Mouse (Mus musculus) gastrocnemius, postnatal 36 days (tissue): ENCODE measurements around the gene Mon2. TPM values are rescaled to one million over a fixed set of nuclear protein-coding genes. Genes with fewer than 3 reads are reported as not detected.

Experiments used
- DNase-seq, 2 experiments: peaks; one replicate each; pipeline ENCODE4 v3.0.0; 2022
- intact Hi-C: fragments of 180-260 bp; cut with DNase I; formaldehyde crosslinking; loops from one replicate; pipeline ENCODE4 v1.15.1; 2025
- long read RNA-seq, 2 experiments: library from polyadenylated mRNA; stranded (forward); transcript quantifications; one replicate each; pipeline ENCODE4 v2.0.0; 2021
- total RNA-seq, 2 experiments: library from RNA; stranded (reverse); gene quantifications; 2 replicates each; pipeline ENCODE4 v1.2.3; 2021

Mon2 gene
- total RNA-seq: 10 to 100 TPM; 29.9 to 38.9 TPM
- long read RNA-seq, experiment 1, partial matches to known transcripts: 1 of 4 reads
- long read RNA-seq, experiment 1, other reads (novel, unspliced or antisense): 3 of 4 reads
- long read RNA-seq, experiment 2, full-length matches to known transcripts: 2 of 7 reads
- long read RNA-seq, experiment 2, partial matches to known transcripts: 1 of 7 reads
- long read RNA-seq, experiment 2, other reads (novel, unspliced or antisense): 4 of 7 reads

DNA sequence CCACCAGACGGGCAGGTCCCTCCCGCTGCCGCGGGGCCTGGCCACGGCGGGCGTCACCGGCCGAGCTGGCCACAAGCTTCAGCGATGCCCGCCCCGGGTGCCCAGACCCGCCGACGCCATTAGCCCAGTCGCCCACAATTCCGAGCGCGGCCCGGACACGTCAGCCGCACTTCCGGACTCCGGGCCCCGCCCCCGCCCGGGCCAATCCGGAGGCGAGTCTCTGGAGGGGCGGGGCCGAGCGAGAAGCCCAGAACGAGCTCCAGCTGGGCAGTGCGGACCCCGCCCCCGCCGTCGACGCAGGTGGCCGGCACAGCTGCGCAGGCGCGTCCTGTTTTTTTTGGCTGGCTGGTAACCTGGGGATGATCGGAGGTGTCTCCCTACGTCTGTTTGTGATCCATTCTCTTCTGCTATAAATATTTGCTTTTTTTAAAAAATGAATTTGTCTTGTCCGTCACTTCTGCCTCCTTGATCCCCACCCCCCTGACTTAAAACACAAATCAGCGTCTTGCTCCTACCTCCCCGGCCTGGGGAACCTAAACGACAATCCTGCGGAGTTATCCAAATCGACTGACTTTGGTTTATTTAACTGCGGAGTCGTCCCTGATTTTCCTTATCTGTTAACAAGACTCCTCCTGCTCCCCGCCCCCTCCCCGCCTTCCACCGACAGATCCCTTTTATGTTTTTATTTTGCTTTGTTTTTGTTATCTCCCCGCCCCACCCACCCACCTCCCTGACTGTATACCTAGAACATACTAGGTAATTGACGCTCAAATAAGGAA is at the start of gene Mon2:
TSS of gene Mon2 (minus strand) at position 261 of the 779 bp plus-strand sequence.
- peak; percentile 92 to 96 for DNase-seq
- intact Hi-C loops: no loop called here

DNA sequence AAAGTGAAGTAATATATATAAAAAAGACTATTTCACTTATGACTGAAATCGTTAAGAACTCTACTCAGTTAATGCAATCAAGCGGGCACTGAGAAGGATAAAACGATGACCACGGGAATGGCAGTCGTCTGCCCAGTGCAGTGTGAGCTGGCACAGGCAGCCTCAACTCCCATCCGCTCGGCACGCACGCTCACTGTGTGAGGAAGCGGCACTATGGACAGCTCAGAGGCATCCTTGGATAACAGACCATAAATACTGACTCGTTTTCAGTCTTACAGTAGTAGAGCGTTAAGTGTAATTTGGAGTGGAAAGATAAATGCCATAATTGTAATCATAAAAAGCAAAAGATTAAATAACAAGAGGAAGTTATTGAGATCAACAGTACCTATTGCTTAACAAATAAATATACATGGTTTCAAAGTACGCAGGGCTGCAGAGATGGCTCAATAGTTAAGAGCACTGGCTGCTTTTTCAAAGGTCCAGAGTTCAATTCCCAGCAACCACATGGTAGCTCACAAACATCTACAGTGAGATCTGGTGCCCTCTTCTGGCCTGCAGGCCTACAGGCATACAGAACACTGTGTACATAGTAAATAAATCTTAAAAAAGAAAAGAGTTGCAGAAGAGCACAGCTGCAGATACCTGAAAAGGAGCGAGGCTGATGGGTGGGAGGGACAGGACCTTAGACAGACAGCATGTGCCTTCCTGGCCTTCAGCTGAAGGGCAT is 44.5 kb upstream of the Mon2 start:
- intact Hi-C loops: no loop called here

DNA sequence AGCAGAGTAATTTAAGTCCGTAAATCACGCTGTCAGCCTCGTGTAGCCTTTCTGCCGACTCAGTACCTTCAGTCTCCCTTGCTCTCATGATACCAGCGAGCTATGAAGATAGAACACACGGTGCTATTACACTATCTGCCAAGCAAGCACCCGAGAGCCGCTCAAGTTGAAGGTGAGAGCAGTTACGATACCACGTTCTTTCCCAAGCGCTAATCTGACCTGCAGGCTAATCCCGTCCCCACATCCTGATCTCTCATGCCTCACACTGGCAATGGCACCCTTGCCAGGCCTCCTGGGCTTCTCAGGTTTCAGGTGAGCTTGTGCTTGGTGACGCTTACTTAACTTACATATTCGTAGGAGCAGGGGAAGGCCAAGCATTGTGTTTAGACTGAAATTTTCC is 40.6 kb upstream of the Mon2 start:
- peak in 1 of 2 experiments; percentile 11 for DNase-seq

More for the DNA sequence above, 44.5 kb upstream of the Mon2 start:
- no peak for DNase-seq

DNA sequence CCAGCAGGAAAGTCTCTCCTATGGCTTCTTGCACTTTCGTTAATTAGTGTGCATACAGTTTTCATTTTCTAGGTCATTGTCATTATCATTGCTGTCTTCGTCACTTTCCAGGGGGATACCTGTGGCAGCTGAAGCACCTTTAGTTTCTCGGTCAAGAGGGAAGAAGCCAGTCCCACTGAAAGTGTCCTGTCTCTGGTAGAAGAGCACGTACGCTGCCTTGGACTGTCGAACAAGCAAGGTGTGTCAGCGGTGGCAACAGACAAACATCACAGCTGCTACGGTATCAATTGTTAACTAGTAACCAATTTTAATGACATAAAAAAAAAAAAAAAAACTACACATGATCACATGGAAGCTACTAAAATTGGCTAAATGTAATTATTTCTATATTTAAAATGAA is 37.2 kb upstream of the Mon2 start:
- intact Hi-C loops: no loop called here
- no peak for DNase-seq

More for the DNA sequence above, 40.6 kb upstream of the Mon2 start:
- intact Hi-C loops: no loop called here

DNA sequence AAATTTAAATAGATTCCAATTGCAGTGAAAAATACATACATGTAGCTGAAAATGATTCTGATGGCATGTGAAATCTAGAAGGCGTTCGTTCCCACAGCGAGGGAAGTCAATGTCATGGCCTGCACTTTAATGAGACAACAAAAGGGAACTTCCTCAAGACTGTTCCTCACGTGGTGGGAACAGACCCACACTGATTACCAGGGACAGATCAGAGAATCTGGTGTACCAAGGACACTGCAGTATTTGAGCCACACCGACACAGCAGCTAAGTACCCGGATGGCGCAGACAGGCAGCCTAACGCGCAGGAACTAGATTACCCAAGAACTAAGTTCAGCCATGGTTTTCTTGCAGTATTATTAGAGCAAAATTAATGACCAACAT is 36.5 kb upstream of the Mon2 start:
- DNase-seq: no peak
- intact Hi-C loops: no loop called here

DNA sequence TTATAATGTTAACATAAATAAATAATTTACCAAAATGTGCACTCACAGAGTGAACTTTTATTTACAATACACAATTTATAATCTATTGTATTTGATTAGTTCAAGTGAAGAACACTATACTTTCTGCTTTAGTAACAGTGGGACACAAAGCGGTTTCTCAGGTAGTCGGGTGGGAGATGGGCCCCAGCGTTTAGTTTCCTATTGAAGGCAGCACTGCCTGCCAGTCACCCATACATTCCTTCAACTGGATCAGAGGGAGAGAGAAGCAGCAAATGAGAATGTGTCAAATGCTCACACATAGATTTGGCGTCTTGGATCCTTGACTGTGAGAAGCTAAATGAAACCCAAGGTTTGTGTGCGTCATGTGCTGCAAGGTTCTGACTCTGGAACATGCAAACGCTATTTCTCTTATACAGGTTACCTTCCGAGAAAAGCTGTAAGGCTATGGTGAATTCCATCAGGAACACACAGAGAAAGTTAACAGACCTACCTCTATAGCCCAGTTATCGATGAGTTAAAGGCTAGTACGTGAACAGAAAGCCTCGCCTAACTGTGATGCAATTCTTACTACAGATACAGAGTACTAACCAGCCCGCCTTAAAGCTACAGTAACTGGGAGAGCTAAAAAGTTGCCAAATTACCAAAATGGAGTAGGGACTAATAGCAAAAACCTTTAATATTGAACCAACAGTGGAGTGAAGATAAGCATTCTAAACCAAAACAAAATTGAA is 35.9 kb upstream of the Mon2 start:
- intact Hi-C loops: no loop called here
- DNase-seq: no peak

DNA sequence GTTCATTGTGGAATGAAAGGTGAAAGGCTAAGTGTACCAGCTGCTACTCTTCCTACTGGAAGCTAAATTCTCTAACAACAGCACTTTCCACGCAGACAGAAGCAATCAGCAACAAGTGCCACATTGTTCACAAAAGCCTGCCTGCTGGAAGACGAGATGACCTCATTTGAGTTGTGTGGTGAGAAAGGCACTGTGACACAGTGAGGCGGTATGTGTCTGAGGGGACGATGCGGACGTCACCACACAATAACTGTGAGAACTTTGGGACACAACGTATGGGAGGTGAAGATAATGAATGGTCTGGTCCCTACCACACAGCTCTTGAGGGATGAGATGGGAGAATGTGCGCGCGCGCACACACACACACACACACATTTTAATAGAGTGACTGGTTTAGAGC is 34.2 kb upstream of the Mon2 start:
- DNase-seq: no peak
- intact Hi-C loops: no loop called here

DNA sequence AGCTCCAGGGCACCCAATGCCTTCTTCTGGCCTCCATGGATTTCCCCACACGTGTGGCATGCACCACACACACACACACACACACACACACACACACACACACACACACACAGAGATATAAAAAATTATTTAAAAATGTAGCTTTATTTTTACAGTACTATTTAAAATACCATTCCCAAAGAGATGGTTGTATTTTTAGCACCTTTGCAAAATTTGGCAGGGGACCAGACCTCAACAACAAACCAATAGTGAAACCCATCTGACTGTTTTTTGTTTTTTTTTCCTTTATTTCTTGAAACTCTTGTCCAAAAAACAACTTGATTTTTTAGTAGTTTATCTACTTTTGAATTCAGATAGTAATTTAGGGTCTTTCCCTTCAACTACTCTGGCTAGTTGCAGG is 32.2 kb upstream of the Mon2 start:
- intact Hi-C loops: loop anchor here (10.0 kb wide), 1 partner anchor 554 kb away; no protein-coding TSS in a partner anchor

DNA sequence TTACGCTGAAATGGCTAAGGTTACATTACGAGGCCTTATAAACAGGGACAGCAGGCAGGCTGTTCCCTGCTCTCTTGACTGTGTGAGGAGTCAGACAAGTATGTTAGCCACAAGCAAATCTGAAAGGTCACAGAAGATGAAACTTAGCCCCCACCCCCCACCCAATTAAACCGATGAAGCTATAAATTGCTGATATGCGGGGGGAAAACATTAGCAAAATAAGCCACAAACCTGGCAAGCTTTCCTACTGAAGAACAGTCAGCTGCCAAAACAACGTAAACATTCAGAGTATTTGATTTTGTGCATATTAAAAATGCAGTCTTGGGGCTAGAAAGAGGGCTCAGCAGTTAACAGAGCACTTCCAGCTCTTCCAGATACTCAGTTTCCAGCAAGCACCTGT is 31.8 kb upstream of the Mon2 start:
- intact Hi-C loops: loop anchor here (10.0 kb wide), 1 partner anchor 553 kb away; no protein-coding TSS in a partner anchor
- DNase-seq: no peak

More for the DNA sequence above, 32.2 kb upstream of the Mon2 start:
- DNase-seq: no peak

DNA sequence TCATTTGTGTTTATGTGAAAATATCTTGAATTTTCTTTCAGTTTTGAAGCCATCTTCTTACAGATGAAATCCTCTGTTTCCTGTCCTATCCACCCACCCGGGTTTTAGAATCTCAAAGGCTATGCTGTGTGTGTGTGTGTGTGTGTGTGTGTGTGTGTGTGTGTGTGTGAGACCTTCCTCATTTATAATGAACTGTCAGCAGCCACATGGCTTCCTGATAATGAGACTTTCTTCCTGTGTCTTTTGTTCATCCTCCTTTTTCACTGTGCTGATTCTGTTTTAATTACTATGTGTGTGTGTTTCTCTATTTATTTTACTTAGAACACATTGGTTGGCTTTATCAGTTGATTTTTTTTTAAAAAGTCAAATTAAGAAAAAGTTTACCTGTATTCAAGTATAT is 25.0 kb upstream of the Mon2 start:
- DNase-seq: no peak
- intact Hi-C loops: loop anchor here (10.0 kb wide), 1 partner anchor 547 kb away; no protein-coding TSS in a partner anchor

DNA sequence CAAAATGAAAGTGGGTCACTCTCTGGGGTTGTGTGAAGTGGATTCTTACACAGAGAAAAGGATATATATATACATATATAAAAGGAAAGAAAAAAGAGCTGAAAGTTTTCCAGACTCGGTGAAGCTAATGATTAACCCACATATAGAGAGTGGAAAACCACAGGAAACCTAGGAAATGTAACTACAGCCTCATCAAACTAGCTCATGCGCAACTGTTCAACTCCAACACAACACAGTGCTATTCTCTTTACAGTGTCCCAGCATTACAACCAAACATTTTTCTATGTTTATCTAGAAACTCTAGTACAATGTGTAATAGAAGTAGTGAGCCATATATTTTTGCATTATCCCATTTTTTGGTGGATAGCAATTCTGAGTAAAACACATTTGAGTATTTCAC is 24.3 kb upstream of the Mon2 start:
- no peak for DNase-seq
- intact Hi-C loops: loop anchor here (10.0 kb wide), 1 partner anchor 546 kb away; no protein-coding TSS in a partner anchor

DNA sequence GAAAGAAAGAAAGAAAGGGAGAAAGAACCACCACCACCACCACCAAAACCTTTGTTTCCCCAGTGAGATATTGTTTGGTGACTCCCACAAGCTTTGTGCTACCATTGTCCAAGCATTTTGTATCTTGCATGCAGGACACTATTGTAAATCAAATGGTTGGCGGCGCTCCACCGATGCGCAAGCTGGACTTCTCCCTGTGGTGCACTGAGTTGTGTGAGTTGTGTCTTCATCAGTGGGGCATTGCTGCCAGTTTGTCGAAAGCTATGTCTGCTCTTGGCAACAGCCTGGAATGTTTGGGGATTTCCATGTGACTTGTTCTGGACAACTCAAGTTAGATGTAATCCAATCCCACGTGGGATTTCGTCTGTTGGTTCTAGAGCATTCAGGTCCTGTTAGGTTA is 18.2 kb upstream of the Mon2 start:
- intact Hi-C loops: loop anchor here (5.0 kb wide), 2 partner anchors 62 to 287 kb away; no protein-coding TSS in a partner anchor
- DNase-seq: no peak

DNA sequence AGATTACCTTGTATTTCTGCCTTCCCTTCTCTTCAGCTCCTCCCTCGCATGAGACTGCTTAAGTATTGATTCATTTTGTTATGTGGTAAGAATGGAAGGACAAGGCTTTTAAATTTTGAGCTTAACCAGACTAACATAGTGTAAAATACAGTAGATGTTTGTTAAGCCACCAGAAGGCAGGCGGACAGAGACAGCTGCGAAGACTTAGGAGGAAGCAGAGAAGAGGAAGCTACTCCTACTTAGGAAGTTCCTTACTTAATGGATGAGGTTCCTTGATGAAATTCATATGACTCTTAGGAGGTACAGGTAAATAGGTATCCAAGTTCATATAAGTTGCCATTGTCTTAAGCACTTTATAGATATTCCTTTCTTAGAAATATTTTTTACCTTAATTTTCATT is 16.3 kb upstream of the Mon2 start:
- DNase-seq: no peak
- intact Hi-C loops: loop anchor here (5.0 kb wide), 2 partner anchors 60 to 285 kb away; no protein-coding TSS in a partner anchor

DNA sequence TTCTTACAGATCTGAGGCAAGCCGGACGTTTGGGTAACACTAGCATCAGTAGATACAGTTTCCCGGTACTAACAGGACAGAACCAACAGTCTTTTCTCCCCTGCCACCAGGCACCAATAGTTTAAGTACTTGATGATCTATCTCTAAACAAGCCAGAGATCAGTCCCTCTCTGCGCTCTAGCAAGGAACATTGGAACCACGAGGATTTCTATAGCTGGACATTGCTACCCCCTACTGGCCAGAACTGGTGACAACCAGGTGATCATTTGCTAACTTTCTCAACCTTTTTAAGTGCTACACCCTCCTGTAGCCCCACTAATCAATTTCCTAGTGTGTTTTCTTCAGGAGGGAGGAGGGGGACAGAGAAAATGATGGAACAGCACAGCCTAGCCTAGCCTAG is 15.4 kb upstream of the Mon2 start:
- intact Hi-C loops: loop anchor here (5.0 kb wide), 2 partner anchors 59 to 284 kb away; no protein-coding TSS in a partner anchor
- no peak for DNase-seq

DNA sequence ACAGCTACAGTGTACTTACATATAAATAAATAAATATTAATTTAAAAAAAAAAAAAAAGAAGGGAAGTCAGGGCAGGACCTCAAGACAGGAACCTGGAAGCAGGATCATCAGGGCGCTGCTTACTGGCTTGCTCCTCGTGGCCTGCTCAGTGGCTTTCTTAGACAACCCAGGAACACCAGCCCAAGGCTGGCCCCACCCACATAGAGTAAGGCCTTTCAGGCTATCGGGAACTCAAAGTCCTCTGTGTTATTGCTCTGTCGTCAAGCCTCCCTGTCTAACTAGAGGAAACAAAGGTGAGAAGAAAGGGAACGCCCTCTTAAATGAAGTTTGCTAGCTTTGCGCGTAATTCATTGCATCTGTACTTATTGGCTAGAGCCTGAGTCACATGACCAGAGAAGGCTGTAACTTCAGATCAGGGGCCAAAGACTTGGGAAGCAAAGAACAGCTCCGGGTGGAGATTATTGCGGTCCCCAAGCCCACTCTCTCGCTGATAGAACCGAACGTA is 13.2 kb upstream of the Mon2 start:
- intact Hi-C loops: no loop called here

DNA sequence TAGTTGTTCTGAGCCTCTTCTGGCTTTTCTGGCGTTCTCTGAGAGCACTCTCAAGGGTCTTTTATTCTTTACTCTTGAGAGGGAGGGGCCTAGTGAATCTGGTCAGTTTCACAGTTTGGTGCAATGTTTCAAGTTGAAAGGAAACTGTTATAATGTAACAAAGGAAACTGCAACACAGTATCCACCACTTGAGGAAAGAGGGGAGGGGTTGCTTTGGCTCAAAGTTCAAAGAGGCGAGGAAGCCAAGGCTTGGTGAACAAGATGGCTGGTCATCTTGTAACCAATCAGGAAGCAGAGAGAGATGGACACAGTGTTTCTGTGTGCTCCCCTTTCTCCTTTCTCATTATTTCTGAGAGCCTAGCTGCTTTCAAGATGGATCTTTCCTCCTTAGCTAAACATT is 10.5 kb upstream of the Mon2 start:
- DNase-seq: no peak
- intact Hi-C loops: no loop called here

More for the DNA sequence above, 13.2 kb upstream of the Mon2 start:
- no peak for DNase-seq

DNA sequence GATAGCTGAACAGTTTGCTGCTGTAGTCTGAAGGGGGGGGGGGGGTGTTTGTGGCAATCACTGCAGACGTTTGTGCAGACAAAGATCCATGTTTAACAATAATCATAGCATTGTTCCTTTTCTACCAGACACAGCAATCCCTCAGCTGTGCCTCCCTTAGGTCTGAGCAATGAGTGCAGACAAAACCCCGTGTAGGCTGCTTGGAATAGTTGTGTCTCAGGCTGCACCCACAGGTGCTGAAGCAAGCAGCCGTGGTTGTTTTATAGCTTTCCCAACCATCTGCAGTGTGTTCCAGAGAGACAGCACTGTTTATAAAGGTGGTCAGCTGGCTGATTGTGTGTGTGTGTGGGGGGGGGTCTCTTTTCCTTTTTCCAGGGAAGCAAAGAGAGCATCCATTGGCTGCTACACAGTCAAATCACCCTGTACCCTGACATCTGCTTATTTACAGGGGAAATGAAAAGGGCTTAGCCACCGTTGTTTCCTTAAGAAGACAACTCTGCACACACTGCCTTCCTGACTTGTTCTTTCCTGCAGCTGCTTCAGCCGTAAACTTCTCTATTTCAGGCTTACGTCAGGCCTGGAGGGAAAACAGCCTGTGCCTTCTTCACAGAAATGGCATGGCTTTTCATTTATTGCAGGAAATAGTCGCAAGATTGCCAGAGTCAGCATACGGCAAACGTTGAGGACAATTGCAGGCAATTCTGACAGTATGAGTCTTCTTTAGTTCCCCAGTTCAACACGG is 8.8 kb upstream of the Mon2 start:
- intact Hi-C loops: no loop called here
- DNase-seq: no peak

DNA sequence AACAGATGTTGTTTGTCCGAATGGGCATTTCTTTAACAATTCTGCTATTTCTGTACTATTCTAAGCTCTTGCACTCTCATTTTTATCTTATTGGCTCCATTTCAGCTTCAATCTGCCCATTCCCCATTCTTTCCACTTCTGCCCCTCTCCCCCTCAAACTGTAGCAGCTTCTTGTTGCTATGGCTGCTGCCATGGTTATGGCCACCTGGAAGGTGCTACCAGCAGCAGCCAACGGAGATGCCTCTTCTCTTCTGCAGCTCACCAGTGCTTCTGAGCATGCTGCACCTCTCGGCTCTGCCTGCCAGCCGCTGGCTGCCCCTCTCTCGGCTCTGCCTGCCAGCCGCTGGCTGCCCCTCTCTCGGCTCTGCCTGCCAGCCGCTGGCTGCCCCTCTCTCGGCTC is 8.0 kb upstream of the Mon2 start:
- intact Hi-C loops: no loop called here
- DNase-seq: no peak

DNA sequence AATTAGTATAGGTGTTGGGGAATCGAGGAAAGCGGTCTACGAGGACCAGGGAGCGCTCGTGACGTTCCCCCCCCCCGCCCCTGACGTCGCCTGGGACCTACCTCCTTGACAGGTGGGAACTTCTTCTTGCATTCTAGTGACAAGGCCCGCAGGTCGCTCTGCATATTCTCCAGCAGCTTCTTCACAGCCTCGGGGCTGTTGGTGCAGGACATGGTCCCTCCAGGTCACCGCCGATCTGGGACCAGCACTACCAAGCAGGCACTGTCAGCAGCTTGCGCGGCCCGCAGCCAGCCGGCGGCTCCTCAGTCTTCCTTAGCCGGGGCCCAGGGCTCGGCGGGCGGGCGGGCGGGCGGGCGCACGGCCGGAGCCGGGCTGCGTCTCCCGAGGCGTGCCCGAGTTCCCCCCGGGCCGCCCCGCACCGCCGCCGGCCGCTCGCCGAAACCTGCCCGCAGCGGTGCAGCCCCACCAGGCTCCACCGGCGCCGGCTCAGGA is 508 bp downstream of the Mon2 start:
- intact Hi-C loops: no loop called here
- DNase-seq: no peak
